Mouse (Mus musculus): ENCODE results near the gene Kdm1b. TPM values are rescaled to one million over a fixed set of nuclear protein-coding genes. Genes with fewer than 3 reads are reported as not detected.

Kdm1b gene
- polyA plus RNA-seq (2012; fragmentation: generic; extraction: Trizol): 3.3 TPM
- long read RNA-seq, experiment 1, partial matches to known transcripts: 1 of 1 reads
- long read RNA-seq, experiment 1, other reads (novel, unspliced or antisense): 0 of 1 reads
- long read RNA-seq, experiment 2, full-length matches to known transcripts: 41 of 52 reads
- long read RNA-seq, experiment 2, partial matches to known transcripts: 6 of 52 reads
- long read RNA-seq, experiment 2, other reads (novel, unspliced or antisense): 5 of 52 reads

- H3K4me3 ChIP-seq (ENCODE audit: insufficient read depth, poor library complexity, severe bottlenecking): peak within 1 kb of the TSS; percentile 60
- TF ChIP-seq CTCF (IDR thresholded peaks at IDR 0.05; ENCODE audit: control insufficient read depth, insufficient read depth, insufficient read length) (no peak), CEBPB (IDR thresholded peaks at IDR 0.05; ENCODE audit: low read depth) (no peak), MYOG (IDR thresholded peaks at IDR 0.05; ENCODE audit: control insufficient read depth, extremely low read depth, insufficient read length) (no peak), USF1 (IDR thresholded peaks at IDR 0.05; ENCODE audit: low read depth) (no peak), MYOD1 (IDR thresholded peaks at IDR 0.05; ENCODE audit: control insufficient read depth, insufficient read length, low read depth) (peak; percentile 13), MAX (IDR thresholded peaks at IDR 0.05) (peak; percentile 11), FOSL1 (IDR thresholded peaks at IDR 0.05; ENCODE audit: insufficient read depth, low read length, poor library complexity, severe bottlenecking) (no peak)
- no peaks in the 10 kb centered on the region for H3K27me3 ChIP-seq (ENCODE audit: control insufficient read depth, insufficient read depth, insufficient read length)
- H3K36me3 ChIP-seq (ENCODE audit: control insufficient read depth, insufficient read depth): no peaks in the 10 kb centered on the region
- peaks cover 6% of the 10 kb centered on the region for H3K79me3 ChIP-seq (ENCODE audit: low read depth)
- H3K79me2 ChIP-seq (ENCODE audit: control insufficient read depth, insufficient read depth): peaks cover 12% of the 10 kb centered on the region
- H3ac ChIP-seq (ENCODE audit: control insufficient read depth, insufficient read length, low read depth): peak within 1 kb of the TSS; percentile 74
Observed at GRCm38 (mm10) chr13:47043030-47043680, at the start of gene Kdm1b. Gene Kdm1b, plus strand, starts transcription at chr13:47043499.

- H3ac ChIP-seq (ENCODE audit: control insufficient read depth, insufficient read length, low read depth): no peak overlapping the region
- TF ChIP-seq FOSL1 (IDR thresholded peaks at IDR 0.05; ENCODE audit: insufficient read depth, low read length, poor library complexity, severe bottlenecking) (no peak), CTCF (IDR thresholded peaks at IDR 0.05; ENCODE audit: control insufficient read depth, insufficient read depth, insufficient read length) (no peak), USF1 (IDR thresholded peaks at IDR 0.05; ENCODE audit: low read depth) (no peak), MYOG (IDR thresholded peaks at IDR 0.05; ENCODE audit: control insufficient read depth, extremely low read depth, insufficient read length) (no peak)
- H3K4me3 ChIP-seq (ENCODE audit: insufficient read depth, poor library complexity, severe bottlenecking): no peak overlapping the region
- no peaks in the 10 kb centered on the region for H3K79me2 ChIP-seq (ENCODE audit: control insufficient read depth, insufficient read depth)
- H3K27me3 ChIP-seq (ENCODE audit: control insufficient read depth, insufficient read depth, insufficient read length): peaks cover 4% of the 10 kb centered on the region
- no peaks in the 10 kb centered on the region for H3K79me3 ChIP-seq (ENCODE audit: low read depth)
- no peaks in the 10 kb centered on the region for H3K36me3 ChIP-seq (ENCODE audit: control insufficient read depth, insufficient read depth)
Observed at GRCm38 (mm10) chr13:46997355-46997754, 45.9 kb upstream of the Kdm1b start.

GRCm38 (mm10) chr13:46999498-46999897 is 43.8 kb upstream of the Kdm1b start:
- H3K36me3 ChIP-seq (ENCODE audit: control insufficient read depth, insufficient read depth): no peaks in the 10 kb centered on the region

GRCm38 (mm10) chr13:47001590-47001989 is 41.7 kb upstream of the Kdm1b start:
- H3ac ChIP-seq (ENCODE audit: control insufficient read depth, insufficient read length, low read depth): no peak overlapping the region
- H3K36me3 ChIP-seq (ENCODE audit: control insufficient read depth, insufficient read depth): no peaks in the 10 kb centered on the region
- peaks cover 4% of the 10 kb centered on the region for H3K27me3 ChIP-seq (ENCODE audit: control insufficient read depth, insufficient read depth, insufficient read length)
- TF ChIP-seq USF1 (IDR thresholded peaks at IDR 0.05; ENCODE audit: low read depth) (no peak), CEBPB (IDR thresholded peaks at IDR 0.05; ENCODE audit: low read depth) (no peak), MYOG (IDR thresholded peaks at IDR 0.05; ENCODE audit: control insufficient read depth, extremely low read depth, insufficient read length) (no peak), MAX (IDR thresholded peaks at IDR 0.05) (no peak), FOSL1 (IDR thresholded peaks at IDR 0.05; ENCODE audit: insufficient read depth, low read length, poor library complexity, severe bottlenecking) (no peak), MYOD1 (IDR thresholded peaks at IDR 0.05; ENCODE audit: control insufficient read depth, insufficient read length, low read depth) (no peak), CTCF (IDR thresholded peaks at IDR 0.05; ENCODE audit: control insufficient read depth, insufficient read depth, insufficient read length) (no peak)
- H3K79me2 ChIP-seq (ENCODE audit: control insufficient read depth, insufficient read depth): no peaks in the 10 kb centered on the region
- H3K79me3 ChIP-seq (ENCODE audit: low read depth): no peaks in the 10 kb centered on the region
- no peak overlapping the region for H3K4me3 ChIP-seq (ENCODE audit: insufficient read depth, poor library complexity, severe bottlenecking)

More at GRCm38 (mm10) chr13:46999498-46999897, 43.8 kb upstream of the Kdm1b start:
- TF ChIP-seq CTCF (IDR thresholded peaks at IDR 0.05; ENCODE audit: control insufficient read depth, insufficient read depth, insufficient read length) (no peak), FOSL1 (IDR thresholded peaks at IDR 0.05; ENCODE audit: insufficient read depth, low read length, poor library complexity, severe bottlenecking) (no peak), MAX (IDR thresholded peaks at IDR 0.05) (no peak), MYOG (IDR thresholded peaks at IDR 0.05; ENCODE audit: control insufficient read depth, extremely low read depth, insufficient read length) (no peak), MYOD1 (IDR thresholded peaks at IDR 0.05; ENCODE audit: control insufficient read depth, insufficient read length, low read depth) (no peak), CEBPB (IDR thresholded peaks at IDR 0.05; ENCODE audit: low read depth) (no peak), USF1 (IDR thresholded peaks at IDR 0.05; ENCODE audit: low read depth) (no peak)
- Histone ChIP-seq H3K27me3 (ENCODE audit: control insufficient read depth, insufficient read depth, insufficient read length) (peaks cover 4% of the 10 kb centered on the region), H3ac (ENCODE audit: control insufficient read depth, insufficient read length, low read depth) (no peak overlapping the region), H3K4me3 (ENCODE audit: insufficient read depth, poor library complexity, severe bottlenecking) (no peak overlapping the region), H3K79me2 (ENCODE audit: control insufficient read depth, insufficient read depth) (no peaks in the 10 kb centered on the region), H3K79me3 (ENCODE audit: low read depth) (no peaks in the 10 kb centered on the region)

GRCm38 (mm10) chr13:47013740-47014139 is 29.6 kb upstream of the Kdm1b start:
- H3ac ChIP-seq (ENCODE audit: control insufficient read depth, insufficient read length, low read depth): no peak overlapping the region
- no peaks in the 10 kb centered on the region for H3K36me3 ChIP-seq (ENCODE audit: control insufficient read depth, insufficient read depth)
- no peaks in the 10 kb centered on the region for H3K79me3 ChIP-seq (ENCODE audit: low read depth)
- H3K4me3 ChIP-seq (ENCODE audit: insufficient read depth, poor library complexity, severe bottlenecking): no peak overlapping the region
- TF ChIP-seq CTCF (IDR thresholded peaks at IDR 0.05; ENCODE audit: control insufficient read depth, insufficient read depth, insufficient read length): no peak
- no peak for TF ChIP-seq CEBPB (IDR thresholded peaks at IDR 0.05; ENCODE audit: low read depth)
- no peak for TF ChIP-seq MYOG (IDR thresholded peaks at IDR 0.05; ENCODE audit: control insufficient read depth, extremely low read depth, insufficient read length)
- no peak for TF ChIP-seq MAX (IDR thresholded peaks at IDR 0.05)
- no peak for TF ChIP-seq USF1 (IDR thresholded peaks at IDR 0.05; ENCODE audit: low read depth)
- H3K27me3 ChIP-seq (ENCODE audit: control insufficient read depth, insufficient read depth, insufficient read length): no peaks in the 10 kb centered on the region
- no peaks in the 10 kb centered on the region for H3K79me2 ChIP-seq (ENCODE audit: control insufficient read depth, insufficient read depth)
